Mouse (Mus musculus) thymus, adult 18-20 months (tissue): ENCODE data around the gene Imp3.
"Not testable (repeated sequence)": the region's sequence is repeated elsewhere in the genome, so short reads cannot be mapped to it uniquely, and the experiment has no call there.

Experiments used
- DNase-seq, 2 experiments: peaks; one replicate each; pipeline ENCODE4 v3.0.0; 2022; ENCODE audit warnings: mixed read lengths in 2 of 2

The Imp3 gene

GRCm38 (mm10) chr9:56923841-56924650, 13.2 kb upstream of the Imp3 start:
- no peak for DNase-seq

- DNase-seq = no peak
These were observed 12.6 kb upstream of the Imp3 start for GRCm38 (mm10) chr9:56924651-56925027.

GRCm38 (mm10) chr9:56925291-56926024, 11.8 kb upstream of the Imp3 start:
- DNase-seq = no peak

GRCm38 (mm10) chr9:56926025-56926360, 11.3 kb upstream of the Imp3 start:
- DNase-seq = no peak

GRCm38 (mm10) chr9:56926387-56926786, 10.9 kb upstream of the Imp3 start:
- no peak for DNase-seq

- peak; percentile 21 to 42 for DNase-seq
These were observed 9.9 kb upstream of the Imp3 start for GRCm38 (mm10) chr9:56927191-56928012.

- peak; percentile 74 to 78 for DNase-seq
These were observed 9.0 kb upstream of the Imp3 start, which contains the start of gene Snx33 for GRCm38 (mm10) chr9:56928041-56928811. Snx33 (minus strand) TSS chr9:56928371.

- DNase-seq = no peak
These were observed 7.8 kb upstream of the Imp3 start for GRCm38 (mm10) chr9:56929496-56929895.

- no peak for DNase-seq
These were observed 6.7 kb upstream of the Imp3 start for GRCm38 (mm10) chr9:56930556-56930955.

- DNase-seq = no peak
These were observed 433 bp upstream of the Imp3 start for GRCm38 (mm10) chr9:56936861-56937222.

GRCm38 (mm10) chr9:56938374-56938773, 1.1 kb downstream of the Imp3 start:
- no peak for DNase-seq

- DNase-seq = not testable (repeated sequence)
These were observed 10.2 kb downstream of the Imp3 start for GRCm38 (mm10) chr9:56947481-56947880.

GRCm38 (mm10) chr9:56948699-56949098, 11.4 kb downstream of the Imp3 start:
- not testable (repeated sequence) for DNase-seq

GRCm38 (mm10) chr9:56949767-56950166, 12.5 kb downstream of the Imp3 start:
- DNase-seq = no peak

GRCm38 (mm10) chr9:56950414-56951400, 13.4 kb downstream of the Imp3 start, which contains the start of gene Snupn:
Snupn (plus strand) TSS chr9:56950878.
- DNase-seq = peak; percentile 96 to 97

GRCm38 (mm10) chr9:56953562-56953961, 16.3 kb downstream of the Imp3 start:
- no peak for DNase-seq

GRCm38 (mm10) chr9:56956966-56957675, 19.8 kb downstream of the Imp3 start:
- no peak for DNase-seq

GRCm38 (mm10) chr9:56958689-56959088, 21.4 kb downstream of the Imp3 start:
- no peak for DNase-seq

- DNase-seq = no peak
These were observed 24.3 kb downstream of the Imp3 start for GRCm38 (mm10) chr9:56961591-56961990.

GRCm38 (mm10) chr9:56970158-56970557, 32.9 kb downstream of the Imp3 start:
- no peak for DNase-seq
